In genomic region chrX:101221834-101222795, GRCm38 (mm10) we compare ENCODE assay signal across 8 mouse cellular contexts. TPM values are rescaled to one million over a fixed set of nuclear protein-coding genes. Genes with fewer than 3 reads are reported as not detected.
DNase-seq lines count a peak whose midpoint lies in the region; ATAC-seq and TF ChIP-seq lines count a peak whose summit lies in the region.

Gene Snx12 (minus strand): TSS chrX:101222563.

- 14% methylated on average over 55 of the region's 55 CpGs for WGBS in heart, embryonic 12.5 days
- WGBS in kidney, postnatal 0 days, result 31% methylated on average over 55 of the region's 55 CpGs
- 16% methylated on average over 55 of the region's 55 CpGs for WGBS in liver, embryonic 11.5 days
- 20% methylated on average over 55 of the region's 55 CpGs for WGBS in stomach, embryonic 14.5 days

- H3K9ac ChIP-seq in heart, embryonic 12.5 days, result peak within 1 kb of the TSS; percentile 81
- H3K9ac ChIP-seq in kidney, postnatal 0 days (ENCODE audit: low read depth, low read length), result peak within 1 kb of the TSS; percentile 53
- peak within 1 kb of the TSS; percentile 67 for H3K9ac ChIP-seq in liver, embryonic 11.5 days (ENCODE audit: low read depth, low read length)
- peak within 1 kb of the TSS; percentile 30; the same call in 1 of the 2 replicates for H3K9ac ChIP-seq in stomach, embryonic 14.5 days (replicated peaks; ENCODE audit: low read depth, low read length)

- H3K27ac ChIP-seq in heart, embryonic 12.5 days (ENCODE audit: poor library complexity, severe bottlenecking), result peak within 1 kb of the TSS; percentile 81
- peak within 1 kb of the TSS; percentile 47 for H3K27ac ChIP-seq in kidney, postnatal 0 days
- no peak within 1 kb of the TSS; the same call in 1 of the 2 replicates for H3K27ac ChIP-seq in liver, embryonic 11.5 days (ENCODE audit: low read depth, low read length)
- peak within 1 kb of the TSS; percentile 27; the same call in 1 of the 2 replicates for H3K27ac ChIP-seq in stomach, embryonic 14.5 days (ENCODE audit: low read length)

- H3K9me3 ChIP-seq in heart, embryonic 12.5 days (replicated peaks), result no peaks in the 10 kb centered on the region
- no peaks in the 10 kb centered on the region for H3K9me3 ChIP-seq in kidney, postnatal 0 days (replicated peaks; ENCODE audit: low read length)
- no peaks in the 10 kb centered on the region for H3K9me3 ChIP-seq in liver, embryonic 11.5 days (ENCODE audit: control insufficient read depth, low read length)
- no peaks in the 10 kb centered on the region for H3K9me3 ChIP-seq in stomach, embryonic 14.5 days (ENCODE audit: control insufficient read depth, low read depth, low read length)

- no peaks in the 10 kb centered on the region for H3K36me3 ChIP-seq in heart, embryonic 12.5 days
- H3K36me3 ChIP-seq in kidney, postnatal 0 days (ENCODE audit: insufficient read depth, low read length), result no peaks in the 10 kb centered on the region
- no peaks in the 10 kb centered on the region for H3K36me3 ChIP-seq in liver, embryonic 11.5 days (ENCODE audit: control insufficient read depth, insufficient read depth, low read length)
- no peaks in the 10 kb centered on the region for H3K36me3 ChIP-seq in stomach, embryonic 14.5 days (ENCODE audit: control insufficient read depth, insufficient read depth, low read length)

- H3K4me1 ChIP-seq in heart, embryonic 12.5 days (replicated peaks), result no peaks in the 10 kb centered on the region
- no peaks in the 10 kb centered on the region for H3K4me1 ChIP-seq in kidney, postnatal 0 days (replicated peaks; ENCODE audit: insufficient read depth, low read length)
- no peaks in the 10 kb centered on the region for H3K4me1 ChIP-seq in liver, embryonic 11.5 days (replicated peaks; ENCODE audit: control insufficient read depth, insufficient read depth, low read length)
- no peaks in the 10 kb centered on the region for H3K4me1 ChIP-seq in stomach, embryonic 14.5 days (ENCODE audit: control insufficient read depth, insufficient read depth, low read length)

- peak within 1 kb of the TSS; percentile 70 for H3K4me2 ChIP-seq in heart, embryonic 12.5 days
- H3K4me2 ChIP-seq in kidney, postnatal 0 days (ENCODE audit: low read length), result peak within 1 kb of the TSS; percentile 56
- peak within 1 kb of the TSS; percentile 71 for H3K4me2 ChIP-seq in liver, embryonic 11.5 days
- peak within 1 kb of the TSS; percentile 52 for H3K4me2 ChIP-seq in stomach, embryonic 14.5 days (replicated peaks; ENCODE audit: low read depth, low read length)

- H3K4me3 ChIP-seq in heart, embryonic 12.5 days, result peak within 1 kb of the TSS; percentile 70
- peak within 1 kb of the TSS; percentile 52 for H3K4me3 ChIP-seq in kidney, postnatal 0 days (replicated peaks; ENCODE audit: low read depth, low read length)
- H3K4me3 ChIP-seq in liver, embryonic 11.5 days (ENCODE audit: low read depth, low read length), result peak within 1 kb of the TSS; percentile 65
- peak within 1 kb of the TSS; percentile 45 for H3K4me3 ChIP-seq in stomach, embryonic 14.5 days (ENCODE audit: low read depth, low read length)

- no peak for TF ChIP-seq CTCF in kidney, postnatal 0 days (IDR thresholded peaks at IDR 0.05; ENCODE audit: low read depth)

- peak; percentile 85 for ATAC-seq in erythroid progenitor cell, adult 5-6 weeks (replicated peaks; ENCODE audit: low FRiP score, poor library complexity, severe bottlenecking)
- ATAC-seq in heart, embryonic 12.5 days (ENCODE audit: insufficient number of reproducible peaks, low FRiP score), result peak; percentile 96
- ATAC-seq in kidney, postnatal 0 days (replicated peaks; ENCODE audit: low FRiP score, low read depth), result peak; percentile 97
- ATAC-seq in liver, embryonic 11.5 days (replicated peaks; ENCODE audit: low FRiP score), result peak; percentile 94
- ATAC-seq in stomach, embryonic 14.5 days (ENCODE audit: insufficient number of reproducible peaks, insufficient read depth, low FRiP score, low read depth), result peak; percentile 96

- H3K27me3 ChIP-seq in heart, embryonic 12.5 days (replicated peaks), result no peaks in the 10 kb centered on the region
- no peaks in the 10 kb centered on the region for H3K27me3 ChIP-seq in kidney, postnatal 0 days (ENCODE audit: insufficient read depth, low read length)
- peaks cover 6% of the 10 kb centered on the region for H3K27me3 ChIP-seq in liver, embryonic 11.5 days (replicated peaks; ENCODE audit: control insufficient read depth, insufficient read depth, low read length)
- no peaks in the 10 kb centered on the region for H3K27me3 ChIP-seq in stomach, embryonic 14.5 days (ENCODE audit: control insufficient read depth, insufficient read depth, low read length)

- peak; percentile 95 for DNase-seq in CD4-positive helper T cell, adult 2 months (ENCODE audit: low read depth, low spot score)
- DNase-seq in brain, embryonic 18.5 days (ENCODE audit: low read depth, low spot score), result peak; percentile 83
- peak; percentile 90 for DNase-seq in kidney, postnatal 0 days (ENCODE audit: low spot score)
- peak; percentile 81 for DNase-seq in liver, embryonic 11.5 days (ENCODE audit: low spot score)
- DNase-seq in naive thymus-derived CD4-positive, alpha-beta T cell, adult 2 months (ENCODE audit: low read depth), result peak; percentile 93

RNA-seq across cellular contexts. Expression of gene Snx12, which starts in this region (rescaled TPM):
- 7.1 and 9.0 TPM in 2 replicates for total RNA-seq in erythroid progenitor cell, adult 5-6 weeks (2015; ENCODE audit: low replicate concordance)
- total RNA-seq in erythroid progenitor cell, adult 5-6 weeks (2017; ENCODE audit: low replicate concordance), result 8.7 and 12.8 TPM in 2 replicates
- polyA plus RNA-seq in heart, embryonic 12.5 days (2016; fragmentation: Nextera tagmentation; extraction: Ambion mirVana), result 47.4 and 49.5 TPM in 2 replicates
- 46.7 and 48.8 TPM in 2 replicates for polyA plus RNA-seq in kidney, postnatal 0 days (2015; fragmentation: Nextera tagmentation; extraction: Ambion mirVana)
- polyA plus RNA-seq in liver, embryonic 11.5 days (2014; fragmentation: Nextera tagmentation; extraction: Ambion mirVana), result 31.7 and 33.1 TPM in 2 replicates
- polyA plus RNA-seq in stomach, embryonic 14.5 days (2014; fragmentation: Nextera tagmentation; extraction: Ambion mirVana), result 50.1 and 56.2 TPM in 2 replicates

Comparison
In these comparisons a context has a peak if more than half of its experiments do, and no peak if none do; other contexts are left out.
1. H3K9ac ChIP-seq: peak in every context shown above with its lines; median percentile 81 in heart, embryonic 12.5 days; 67 in liver, embryonic 11.5 days; 53 in kidney, postnatal 0 days; 30 in stomach, embryonic 14.5 days.